Mouse (Mus musculus) MEL (cell line): ENCODE data around the gene Olfr698. TPM values are rescaled to one million over a fixed set of nuclear protein-coding genes. Genes with fewer than 3 reads are reported as not detected.

Experiments
- DNase-seq: peaks from one replicate; pipeline ENCODE4 v3.0.0; 2011; ENCODE audit warnings: low read depth, low spot score
- H3K27ac ChIP-seq: 2 replicates; pipeline ENCODE4 v1.5.1; 2012; ENCODE audit warnings: low read depth, mild to moderate bottlenecking, control low read depth, low read length, moderate library complexity; ENCODE audit not compliant: control insufficient read depth
- H3K27me3 ChIP-seq, 2 experiments: fragments of 150-350 bp in 1 of 2; sonication (generic) in 1 of 2; 2 replicates each; pipeline ENCODE4 v1.6.1; 2012; ENCODE audit warnings: low read length in 2 of 2, mild to moderate bottlenecking in 2 of 2, improper control_type of control experiment in 1 of 2, moderate library complexity in 1 of 2; ENCODE audit not compliant: insufficient read depth in 2 of 2, control insufficient read depth in 1 of 2
- H3K36me3 ChIP-seq, 2 experiments: 2 replicates each; pipeline ENCODE4 v1.6.1; 2012 to 2014; ENCODE audit warnings: low read length in 2 of 2, improper control_type of control experiment in 1 of 2, inconsistent platforms in 1 of 2, mild to moderate bottlenecking in 1 of 2; ENCODE audit not compliant: insufficient read depth in 2 of 2, control insufficient read depth in 1 of 2
- H3K4me1 ChIP-seq, 2 experiments: fragments of 150-350 bp in 1 of 2; sonication (generic) in 1 of 2; 2 replicates each; pipeline ENCODE4 v1.6.1; 2012; ENCODE audit warnings: low read length in 2 of 2, improper control_type of control experiment in 1 of 2, mild to moderate bottlenecking in 1 of 2; ENCODE audit not compliant: insufficient read depth in 2 of 2, control insufficient read depth in 1 of 2
- H3K4me3 ChIP-seq, 2 experiments: fragments of 150-350 bp in 1 of 2; sonication (generic) in 1 of 2; 2 replicates each; pipeline ENCODE4 v1.5.1; 2012; ENCODE audit warnings: low read depth in 2 of 2, low read length in 2 of 2, mild to moderate bottlenecking in 2 of 2, moderate library complexity in 2 of 2, control low read depth in 1 of 2, improper control_type of control experiment in 1 of 2; ENCODE audit not compliant: control insufficient read depth in 1 of 2, insufficient read depth in 1 of 2
- H3K79me2 ChIP-seq: 2 replicates; pipeline ENCODE4 v1.6.1; 2012; ENCODE audit warnings: mild to moderate bottlenecking, low read length, moderate library complexity; ENCODE audit not compliant: control insufficient read depth, poor library complexity, insufficient read depth
- H3K9ac ChIP-seq: 2 replicates; pipeline ENCODE4 v1.6.1; 2012; ENCODE audit warnings: low read depth, mild to moderate bottlenecking, control low read depth, low read length, moderate library complexity; ENCODE audit not compliant: control insufficient read depth, poor library complexity, severe bottlenecking
- H3K9me3 ChIP-seq: fragments of 150-350 bp; sonication (generic); replicated peaks from 2 replicates; pipeline ENCODE4 v1.6.1; 2012; ENCODE audit warnings: mild to moderate bottlenecking, low read length, improper control_type of control experiment, moderate library complexity; ENCODE audit not compliant: insufficient read depth
- BHLHE40 ChIP-seq: IDR thresholded peaks from 2 replicates; pipeline ENCODE4 v1.6.1; 2012; ENCODE audit warnings: low read depth, mild to moderate bottlenecking, inconsistent platforms, low read length, improper control_type of control experiment, borderline replicate concordance
- CHD2 ChIP-seq: IDR thresholded peaks from 2 replicates; pipeline ENCODE4 v1.6.1; 2011; ENCODE audit warnings: low read length, improper control_type of control experiment
- ELF1 ChIP-seq: IDR thresholded peaks from 2 replicates; pipeline ENCODE4 v1.6.1; 2014; ENCODE audit warnings: low read depth, mild to moderate bottlenecking, inconsistent platforms, low read length, improper control_type of control experiment, moderate library complexity
- EP300 ChIP-seq, 2 experiments: IDR thresholded peaks; 2 replicates each; pipeline ENCODE4 v1.6.1; 2011; ENCODE audit warnings: improper control_type of control experiment in 2 of 2, low read length in 2 of 2, low read depth in 1 of 2, mild to moderate bottlenecking in 1 of 2
- ETS1 ChIP-seq: IDR thresholded peaks from 2 replicates; pipeline ENCODE4 v1.6.1; 2012; ENCODE audit warnings: low read depth, mild to moderate bottlenecking, inconsistent platforms, low read length, improper control_type of control experiment, moderate library complexity
- MAZ ChIP-seq: IDR thresholded peaks from 2 replicates; pipeline ENCODE4 v1.6.1; 2012; ENCODE audit warnings: low read depth, mild to moderate bottlenecking, inconsistent platforms, low read length, improper control_type of control experiment
- MEF2A ChIP-seq: IDR thresholded peaks from 2 replicates; pipeline ENCODE4 v1.6.1; 2014; ENCODE audit warnings: low read depth, mild to moderate bottlenecking, inconsistent platforms, low read length, improper control_type of control experiment; ENCODE audit not compliant: poor library complexity, insufficient replicate concordance, severe bottlenecking; ENCODE audit errors: extremely low read depth
- MXI1 ChIP-seq: IDR thresholded peaks from 2 replicates; pipeline ENCODE4 v1.6.1; 2011; ENCODE audit warnings: mild to moderate bottlenecking, low read depth, low read length, improper control_type of control experiment
- MYC ChIP-seq: IDR thresholded peaks from 2 replicates; pipeline ENCODE4 v1.6.1; 2011; ENCODE audit warnings: low read depth, mild to moderate bottlenecking, low read length, improper control_type of control experiment, moderate library complexity
- NELFE ChIP-seq: IDR thresholded peaks from 2 replicates; pipeline ENCODE4 v1.6.1; 2011; ENCODE audit warnings: low read depth, low read length, improper control_type of control experiment
- NRF1 ChIP-seq: IDR thresholded peaks from 2 replicates; pipeline ENCODE4 v1.6.1; 2014; ENCODE audit warnings: low read depth, mild to moderate bottlenecking, inconsistent platforms, low read length, improper control_type of control experiment, moderate library complexity; ENCODE audit not compliant: poor library complexity, insufficient read depth, severe bottlenecking
- POLR2A ChIP-seq, 2 experiments: IDR thresholded peaks; 2 replicates each; pipeline ENCODE4 v1.6.1; 2011 to 2012; ENCODE audit warnings: low read length in 2 of 2, mild to moderate bottlenecking in 2 of 2, control low read depth in 1 of 2, improper control_type of control experiment in 1 of 2, low read depth in 1 of 2, moderate library complexity in 1 of 2; ENCODE audit not compliant: control insufficient read depth in 1 of 2, insufficient read depth in 1 of 2, poor library complexity in 1 of 2
- POLR2AphosphoS2 ChIP-seq: IDR thresholded peaks from 2 replicates; pipeline ENCODE4 v1.6.1; 2011; ENCODE audit warnings: low read length, improper control_type of control experiment
- RAD21 ChIP-seq: IDR thresholded peaks from 2 replicates; pipeline ENCODE4 v1.6.1; 2011; ENCODE audit warnings: mild to moderate bottlenecking, low read depth, low read length, improper control_type of control experiment
- RCOR1 ChIP-seq: IDR thresholded peaks from 2 replicates; pipeline ENCODE4 v1.6.1; 2012; ENCODE audit warnings: low read depth, mild to moderate bottlenecking, inconsistent platforms, low read length, improper control_type of control experiment
- SIN3A ChIP-seq: IDR thresholded peaks from 2 replicates; pipeline ENCODE4 v1.6.1; 2012; ENCODE audit warnings: low read length, improper control_type of control experiment, inconsistent platforms
- SMC3 ChIP-seq: IDR thresholded peaks from 2 replicates; pipeline ENCODE4 v1.6.1; 2011; ENCODE audit warnings: low read depth, low read length, improper control_type of control experiment
- TAL1 ChIP-seq: IDR thresholded peaks from 2 replicates; pipeline ENCODE4 v1.6.1; 2012; ENCODE audit warnings: mild to moderate bottlenecking, inconsistent platforms, low read length, moderate library complexity, mixed read lengths
- TCF12 ChIP-seq: IDR thresholded peaks from 2 replicates; pipeline ENCODE4 v1.6.1; 2014; ENCODE audit warnings: low read depth, mild to moderate bottlenecking, inconsistent platforms, low read length, improper control_type of control experiment, moderate library complexity
- UBTF ChIP-seq: IDR thresholded peaks from 2 replicates; pipeline ENCODE4 v1.6.1; 2012; ENCODE audit warnings: low read depth, mild to moderate bottlenecking, inconsistent platforms, low read length, improper control_type of control experiment, moderate library complexity, borderline replicate concordance; ENCODE audit not compliant: insufficient read depth
- USF2 ChIP-seq, 2 experiments: IDR thresholded peaks; 2 replicates each; pipeline ENCODE4 v1.6.1; 2011 to 2012; ENCODE audit warnings: improper control_type of control experiment in 2 of 2, low read length in 2 of 2, borderline replicate concordance in 1 of 2, inconsistent platforms in 1 of 2, low read depth in 1 of 2, mild to moderate bottlenecking in 1 of 2; ENCODE audit not compliant: insufficient read depth in 1 of 2
- ZC3H11A ChIP-seq: IDR thresholded peaks from 2 replicates; pipeline ENCODE4 v1.6.1; 2012; ENCODE audit warnings: low read depth, mild to moderate bottlenecking, inconsistent platforms, low read length, improper control_type of control experiment
- ZKSCAN1 ChIP-seq: IDR thresholded peaks from 2 replicates; pipeline ENCODE4 v1.6.1; 2012; ENCODE audit warnings: low read depth, mild to moderate bottlenecking, inconsistent platforms, low read length, improper control_type of control experiment, moderate library complexity
- ZMIZ1 ChIP-seq: IDR thresholded peaks from 2 replicates; pipeline ENCODE4 v1.6.1; 2012; ENCODE audit warnings: low read depth, mild to moderate bottlenecking, inconsistent platforms, low read length, improper control_type of control experiment, moderate library complexity
- ZNF384 ChIP-seq: IDR thresholded peaks from 2 replicates; pipeline ENCODE4 v1.6.1; 2012; ENCODE audit warnings: low read depth, mild to moderate bottlenecking, inconsistent platforms, low read length, improper control_type of control experiment
- polyA plus RNA-seq, 2 experiments: library from polyadenylated mRNA; stranded (reverse) in 1 of 2; unstranded in 1 of 2; fragments of >175 nt in 1 of 2; fragments of >200 nt in 1 of 2; gene quantifications; 2 replicates each; pipeline versions ENCODE4 v1.2.1 to v1.2.4; 2012; ENCODE audit warnings: low replicate concordance in 2 of 2, low read depth in 1 of 2; ENCODE audit not compliant: insufficient read length in 2 of 2, insufficient read depth in 1 of 2, missing spikeins in 1 of 2
- total RNA-seq: library from RNA; depleted of rRNA; stranded (reverse); fragments of 300-350 nt; gene quantifications from 2 replicates; pipeline ENCODE4 v1.2.3, GENCODE M21; 2012

Olfr698 gene
- total and polyA plus RNA-seq, 3 experiments = not detected

GRCm38 (mm10) chr7:106745811-106746210 is 9.4 kb downstream of the Olfr698 start:
- no peak overlapping the region for H3K9ac ChIP-seq
- TF ChIP-seq TCF12 (no peak), USF2 (IDR thresholded peaks at IDR 0.05; ENCODE audit: borderline replicate concordance in 1 of 2, insufficient read depth in 1 of 2, low read depth in 1 of 2, low read length in 2 of 2) (no peak), CHD2 (no peak), POLR2A (IDR thresholded peaks at IDR 0.05; ENCODE audit: control insufficient read depth in 1 of 2, insufficient read depth in 1 of 2, low read depth in 1 of 2, low read length in 2 of 2, poor library complexity in 1 of 2) (no peak), RAD21 (no peak), SIN3A (no peak), ZC3H11A (no peak), NRF1 (no peak), MAZ (no peak), ZMIZ1 (no peak), RCOR1 (no peak), MEF2A (no peak), MXI1 (no peak), MYC (no peak)
- TF ChIP-seq, all 39 proteins: peak for 0
- H3K4me3 ChIP-seq = no peak overlapping the region
- H3K9me3 ChIP-seq = no peaks in the 10 kb centered on the region
- no peak overlapping the region for H3K27ac ChIP-seq
- no peak for DNase-seq
- H3K27me3 ChIP-seq = no peaks in the 10 kb centered on the region
- no peaks in the 10 kb centered on the region for H3K79me2 ChIP-seq
- H3K4me1 ChIP-seq = no peaks in the 10 kb centered on the region
- H3K36me3 ChIP-seq = no peaks in the 10 kb centered on the region

GRCm38 (mm10) chr7:106742343-106742742 is 12.9 kb downstream of the Olfr698 start, which contains the start of gene Olfr697:
TSS of gene Olfr697 (minus strand) at chr7:106742443.
- no peak within 1 kb of the TSS for H3K9ac ChIP-seq
- H3K36me3 ChIP-seq = no peaks in the 10 kb centered on the region
- no peak within 1 kb of the TSS for H3K27ac ChIP-seq
- H3K4me1 ChIP-seq = no peaks in the 10 kb centered on the region
- no peak for DNase-seq
- TF ChIP-seq SMC3 (no peak), UBTF (no peak), ZKSCAN1 (no peak), CHD2 (no peak), ZC3H11A (no peak), ELF1 (no peak), BHLHE40 (no peak), RAD21 (no peak), POLR2A (IDR thresholded peaks at IDR 0.05; ENCODE audit: control insufficient read depth in 1 of 2, insufficient read depth in 1 of 2, low read depth in 1 of 2, low read length in 2 of 2, poor library complexity in 1 of 2) (no peak), NRF1 (no peak), TAL1 (no peak), ETS1 (no peak), POLR2AphosphoS2 (no peak), ZNF384 (no peak), MYC (no peak), MEF2A (no peak), USF2 (IDR thresholded peaks at IDR 0.05; ENCODE audit: borderline replicate concordance in 1 of 2, insufficient read depth in 1 of 2, low read depth in 1 of 2, low read length in 2 of 2) (no peak), NELFE (no peak), EP300 (IDR thresholded peaks at IDR 0.05; ENCODE audit: low read depth in 1 of 2, low read length in 2 of 2) (no peak)
- no peaks in the 10 kb centered on the region for H3K9me3 ChIP-seq
- no peaks in the 10 kb centered on the region for H3K79me2 ChIP-seq
- H3K4me3 ChIP-seq = no peak within 1 kb of the TSS
- no peaks in the 10 kb centered on the region for H3K27me3 ChIP-seq
